Comparison of ENCODE assay signal across 10 mouse cellular contexts in genomic region chr9:75905497-75905896, GRCm38 (mm10).
A peak's percentile ranks its signal among the peaks of the same experiment; 100 is the strongest.
DNase-seq lines count a peak whose midpoint lies in the region; ATAC-seq and TF ChIP-seq lines count a peak whose summit lies in the region.
"Had no signal": no experiment of that assay in that cellular context is flagged by ENCODE, and none has a peak within 500 bp of the region (broad histone marks: within the 10 kb centered on the region; RNA-seq: fewer than 3 reads in every experiment).

No protein-coding gene starts in this region.

- DNase-seq in adrenal gland, postnatal 10 days, result peak; percentile 51
- DNase-seq in adrenal gland, adult 18-20 months (ENCODE audit: low spot score in 2 of 2), result no peak
- DNase-seq in kidney, adult 2 months, result peak; percentile 18
- peak; percentile 58 for DNase-seq in R1 (ENCODE audit: low read depth, low spot score)
- DNase-seq in lung, embryonic 14.5 days, result peak; percentile 56
- DNase-seq in heart, postnatal 10 days, result no peak

- H3K36me3 ChIP-seq in kidney, adult 2 months (ENCODE audit: control insufficient read depth, insufficient read depth, low read length), result no peaks in the 10 kb centered on the region
- H3K36me3 ChIP-seq in kidney, embryonic 14.5 days (ENCODE audit: control insufficient read depth, insufficient read depth, low read length), result no peaks in the 10 kb centered on the region
- H3K36me3 ChIP-seq in lung, embryonic 14.5 days (ENCODE audit: insufficient read depth), result 0 out of 2 replicates have a peak, but pooled peaks cover 7% of the 10 kb centered on the region
- H3K36me3 ChIP-seq: heart, embryonic 10.5 days; limb, embryonic 13.5 days had no signal

- H3K9me3 ChIP-seq in kidney, embryonic 14.5 days (ENCODE audit: control insufficient read depth, low read length), result no peaks in the 10 kb centered on the region
- H3K9me3 ChIP-seq in lung, embryonic 14.5 days (ENCODE audit: low read depth, low read length), result no peaks in the 10 kb centered on the region
- H3K9me3 ChIP-seq: heart, embryonic 10.5 days; limb, embryonic 13.5 days had no signal

- TF ChIP-seq CTCF in kidney, adult 2 months (conservative IDR thresholded peaks at IDR 0.05; ENCODE audit: insufficient read depth, insufficient read length, low read depth, low read length), result peak; percentile 38
- peak; percentile 56 for TF ChIP-seq CTCF in lung, embryonic 14.5 days (IDR thresholded peaks at IDR 0.05; ENCODE audit: low read depth)

- no peaks in the 10 kb centered on the region for H3K27me3 ChIP-seq in kidney, adult 2 months (replicated peaks; ENCODE audit: control insufficient read depth, insufficient read depth, low read length)
- no peaks in the 10 kb centered on the region for H3K27me3 ChIP-seq in kidney, embryonic 14.5 days (ENCODE audit: control insufficient read depth, insufficient read depth, low read length)
- H3K27me3 ChIP-seq in lung, embryonic 14.5 days (ENCODE audit: insufficient read depth, low read length), result no peaks in the 10 kb centered on the region
- H3K27me3 ChIP-seq: limb, embryonic 13.5 days had no signal

- H3K4me3 ChIP-seq in kidney, adult 2 months (ENCODE audit: insufficient read depth, low read depth, low read length), result no peak overlapping the region
- no peak overlapping the region for H3K4me3 ChIP-seq in kidney, embryonic 14.5 days (ENCODE audit: low read length)
- no peak overlapping the region for H3K4me3 ChIP-seq in lung, embryonic 14.5 days (ENCODE audit: low read depth, low read length)
- H3K4me3 ChIP-seq: heart, embryonic 10.5 days; limb, embryonic 13.5 days had no signal

- no peak overlapping the region for H3K4me2 ChIP-seq in kidney, embryonic 14.5 days (replicated peaks; ENCODE audit: low read depth, low read length)
- H3K4me2 ChIP-seq in lung, embryonic 14.5 days, result no peak overlapping the region
- H3K4me2 ChIP-seq: limb, embryonic 13.5 days had no signal

- no peak overlapping the region for H3K9ac ChIP-seq in kidney, embryonic 14.5 days (ENCODE audit: low read depth, low read length)
- no peak overlapping the region for H3K9ac ChIP-seq in lung, embryonic 14.5 days
- H3K9ac ChIP-seq: limb, embryonic 13.5 days had no signal

- no peak overlapping the region for H3K27ac ChIP-seq in kidney, adult 2 months (ENCODE audit: insufficient read depth, low read depth, low read length)
- H3K27ac ChIP-seq in kidney, embryonic 14.5 days (ENCODE audit: low read depth, low read length), result no peak overlapping the region
- no peak overlapping the region for H3K27ac ChIP-seq in lung, embryonic 14.5 days (ENCODE audit: low read depth)
- H3K27ac ChIP-seq: heart, embryonic 10.5 days; limb, embryonic 13.5 days had no signal

- no peaks in the 10 kb centered on the region for H3K4me1 ChIP-seq in kidney, adult 2 months (ENCODE audit: control insufficient read depth, insufficient read depth, low read length)
- H3K4me1 ChIP-seq in kidney, embryonic 14.5 days (ENCODE audit: control insufficient read depth, insufficient read depth, low read length), result no peaks in the 10 kb centered on the region
- H3K4me1 ChIP-seq in lung, embryonic 14.5 days (ENCODE audit: insufficient read depth), result no peaks in the 10 kb centered on the region

- TF ChIP-seq POLR2A in kidney, adult 2 months (IDR thresholded peaks at IDR 0.05; ENCODE audit: low read depth, low read length), result no peak

- 54% methylated on average over 2 of the region's 2 CpGs for WGBS in kidney, adult 2 months
- 52% methylated on average over 2 of the region's 2 CpGs for WGBS in kidney, embryonic 14.5 days
- WGBS in lung, embryonic 14.5 days, result 60% methylated on average over 2 of the region's 2 CpGs

- intact Hi-C loops in heart, postnatal 10 days (cut with DNase I), result no loop called here

- no peak for ATAC-seq in kidney, embryonic 14.5 days (ENCODE audit: low FRiP score, low TSS enrichment)
- ATAC-seq in lung, embryonic 14.5 days (ENCODE audit: insufficient read depth), result no peak
- no peak for ATAC-seq in frontal cortex, adult (ENCODE audit: low TSS enrichment)

Comparison
In these comparisons a context has a peak if more than half of its experiments do, and no peak if none do; other contexts are left out.
1. DNase-seq: peak in adrenal gland, postnatal 10 days (single experiment), kidney, adult 2 months (single experiment), R1 (single experiment) and lung, embryonic 14.5 days (single experiment); none in adrenal gland, adult 18-20 months (0 of 2) and heart, postnatal 10 days (0 of 2).